Comparison of ENCODE assay signal across 12 mouse cellular contexts in the genomic region with DNA sequence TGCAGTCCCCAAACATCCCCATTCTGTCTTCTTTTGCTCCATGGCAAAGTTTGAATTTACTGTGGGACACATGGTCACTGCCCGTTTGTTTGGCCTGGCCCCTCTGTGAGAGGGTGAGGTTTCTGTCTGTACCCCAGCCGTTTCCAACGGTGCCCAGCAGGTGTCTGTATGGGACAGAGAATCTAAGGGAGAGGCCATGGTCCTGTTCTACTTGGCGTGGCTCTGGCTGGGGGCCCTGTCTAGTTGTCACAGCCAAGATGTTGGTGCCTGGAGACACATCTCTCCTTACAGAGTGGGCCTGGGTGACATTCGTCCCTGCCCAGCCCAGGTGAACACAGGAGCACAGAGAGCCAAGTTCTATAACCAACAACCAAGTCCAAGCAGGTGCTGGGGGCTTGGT. TPM values are rescaled to one million over a fixed set of nuclear protein-coding genes. Genes with fewer than 3 reads are reported as not detected.
DNase-seq lines count a peak whose midpoint lies in the region; ATAC-seq and TF ChIP-seq lines count a peak whose summit lies in the region.
"Had no signal": no experiment of that assay in that cellular context is flagged by ENCODE, and none has a peak within 500 bp of the region (broad histone marks: within the 10 kb centered on the region; RNA-seq: fewer than 3 reads in every experiment).

No protein-coding gene starts in this region.

- H3K4me1 ChIP-seq in heart, embryonic 10.5 days: peaks cover 19% of the 10 kb centered on the region
- peaks cover 9% of the 10 kb centered on the region; the same call in 1 of the 2 replicates for H3K4me1 ChIP-seq in heart, embryonic 12.5 days (replicated peaks)
- no peaks in the 10 kb centered on the region; the same call in 1 of the 2 replicates for H3K4me1 ChIP-seq in bone marrow, adult 2 months (ENCODE audit: control insufficient read depth, insufficient read depth, low read length)
- peaks cover 12% of the 10 kb centered on the region for H3K4me1 ChIP-seq in liver, embryonic 16.5 days (ENCODE audit: control insufficient read depth, low read depth, low read length)
- H3K4me1 ChIP-seq in stomach, embryonic 15.5 days: peaks cover 14% of the 10 kb centered on the region; the same call in 1 of the 2 replicates
- no peaks in the 10 kb centered on the region for H3K4me1 ChIP-seq in cerebellum, adult 2 months (ENCODE audit: control insufficient read depth, insufficient read depth, low read length)
- H3K4me1 ChIP-seq: neural tube, embryonic 13.5 days had no signal

- H3K9ac ChIP-seq in heart, embryonic 12.5 days: no peak overlapping the region
- no peak overlapping the region for H3K9ac ChIP-seq in liver, embryonic 16.5 days (ENCODE audit: low read depth, low read length)
- H3K9ac ChIP-seq in stomach, embryonic 15.5 days: no peak overlapping the region
- H3K9ac ChIP-seq: neural tube, embryonic 13.5 days had no signal

- TF ChIP-seq CTCF in bone marrow, adult 2 months (IDR thresholded peaks at IDR 0.05; ENCODE audit: control insufficient read depth, insufficient read depth, low read length): peak; percentile 12; the same call in 1 of the 2 replicates
- TF ChIP-seq CTCF in cerebellum, adult 2 months (IDR thresholded peaks at IDR 0.05; ENCODE audit: borderline replicate concordance, insufficient read depth, low read depth, low read length): no peak

- peak overlapping the region; percentile 50; the same call in 1 of the 2 replicates for H3K27ac ChIP-seq in heart, embryonic 10.5 days
- no peak overlapping the region for H3K27ac ChIP-seq in heart, embryonic 12.5 days (ENCODE audit: poor library complexity, severe bottlenecking)
- H3K27ac ChIP-seq in bone marrow, adult 2 months (ENCODE audit: control insufficient read depth, insufficient read depth, low read depth, low read length, poor library complexity): no peak overlapping the region
- peak overlapping the region; percentile 22; the same call in 1 of the 2 replicates for H3K27ac ChIP-seq in liver, embryonic 16.5 days (ENCODE audit: low read length)
- H3K27ac ChIP-seq in stomach, embryonic 15.5 days: peak overlapping the region; percentile 69
- no peak overlapping the region for H3K27ac ChIP-seq in cerebellum, adult 2 months (ENCODE audit: insufficient read depth, low read length)
- H3K27ac ChIP-seq: neural tube, embryonic 13.5 days had no signal

- H3K27me3 ChIP-seq in heart, embryonic 10.5 days (ENCODE audit: insufficient read depth, poor library complexity, severe bottlenecking): 0 out of 2 replicates have a peak, but pooled peaks cover 6% of the 10 kb centered on the region
- 0 out of 2 replicates have a peak, but pooled peaks cover 5% of the 10 kb centered on the region for H3K27me3 ChIP-seq in heart, embryonic 12.5 days (replicated peaks)
- H3K27me3 ChIP-seq in liver, embryonic 16.5 days (ENCODE audit: control insufficient read depth, insufficient read depth, low read depth, low read length): no peaks in the 10 kb centered on the region
- H3K27me3 ChIP-seq in stomach, embryonic 15.5 days (replicated peaks): no peaks in the 10 kb centered on the region
- no peaks in the 10 kb centered on the region for H3K27me3 ChIP-seq in cerebellum, adult 2 months (ENCODE audit: control insufficient read depth, insufficient read depth, low read length)
- H3K27me3 ChIP-seq: neural tube, embryonic 13.5 days had no signal

- no peak for ATAC-seq in heart, embryonic 12.5 days (ENCODE audit: insufficient number of reproducible peaks, low FRiP score)
- ATAC-seq in liver, embryonic 16.5 days (ENCODE audit: low read depth): no peak
- peak; percentile 5; the same call in 1 of the 2 replicates for ATAC-seq in stomach, embryonic 15.5 days (ENCODE audit: insufficient read depth, low FRiP score, low read depth)

- no peak for TF ChIP-seq POLR2A in bone marrow, adult 2 months (IDR thresholded peaks at IDR 0.05; ENCODE audit: borderline replicate concordance, control insufficient read depth, low read depth, low read length)
- no peak for TF ChIP-seq POLR2A in cerebellum, adult 2 months (IDR thresholded peaks at IDR 0.05; ENCODE audit: borderline replicate concordance, insufficient read depth, low read length)

- WGBS in heart, embryonic 10.5 days: 53% methylated on average over 5 of the region's 5 CpGs
- 53% methylated on average over 5 of the region's 5 CpGs for WGBS in heart, embryonic 12.5 days
- 49% methylated on average over 5 of the region's 5 CpGs for WGBS in bone marrow, adult 2 months
- 33% methylated on average over 5 of the region's 5 CpGs for WGBS in liver, embryonic 16.5 days (ENCODE audit: insufficient replicate concordance)
- 54% methylated on average over 5 of the region's 5 CpGs for WGBS in stomach, embryonic 15.5 days
- 33% methylated on average over 5 of the region's 5 CpGs for WGBS in cerebellum, adult 2 months

- no peak for DNase-seq in heart, embryonic 10.5 days (ENCODE audit: low spot score)
- no peak for DNase-seq in urinary bladder, adult 18-20 months (ENCODE audit: low spot score in 2 of 2)
- DNase-seq in adrenal gland, postnatal 14 days: no peak
- no peak for DNase-seq in cerebellum, adult 2 months
- DNase-seq: adrenal gland, postnatal 25 days; layer of hippocampus, adult 9-11 months had no signal

- H3K4me2 ChIP-seq in heart, embryonic 12.5 days: no peak overlapping the region
- H3K4me2 ChIP-seq in liver, embryonic 16.5 days (ENCODE audit: low read depth, low read length): no peak overlapping the region; the same call in 1 of the 2 replicates
- no peak overlapping the region for H3K4me2 ChIP-seq in stomach, embryonic 15.5 days
- H3K4me2 ChIP-seq: neural tube, embryonic 13.5 days had no signal

- no peaks in the 10 kb centered on the region for H3K9me3 ChIP-seq in heart, embryonic 10.5 days
- peaks cover 12% of the 10 kb centered on the region for H3K9me3 ChIP-seq in heart, embryonic 12.5 days (replicated peaks)
- no peaks in the 10 kb centered on the region for H3K9me3 ChIP-seq in liver, embryonic 16.5 days (replicated peaks; ENCODE audit: control insufficient read depth, low read length)
- no peaks in the 10 kb centered on the region for H3K9me3 ChIP-seq in stomach, embryonic 15.5 days
- H3K9me3 ChIP-seq: neural tube, embryonic 13.5 days had no signal

- no peak overlapping the region for H3K4me3 ChIP-seq in heart, embryonic 10.5 days
- no peak overlapping the region for H3K4me3 ChIP-seq in heart, embryonic 12.5 days
- no peak overlapping the region for H3K4me3 ChIP-seq in bone marrow, adult 2 months (replicated peaks; ENCODE audit: control insufficient read depth, low read depth, low read length)
- no peak overlapping the region for H3K4me3 ChIP-seq in liver, embryonic 16.5 days (ENCODE audit: low read depth, low read length)
- H3K4me3 ChIP-seq in stomach, embryonic 15.5 days (replicated peaks): no peak overlapping the region
- no peak overlapping the region for H3K4me3 ChIP-seq in cerebellum, adult 2 months (replicated peaks; ENCODE audit: insufficient read depth, low read depth, low read length)
- H3K4me3 ChIP-seq: neural tube, embryonic 13.5 days had no signal

- H3K36me3 ChIP-seq in heart, embryonic 10.5 days: no peaks in the 10 kb centered on the region
- peaks cover under 1% of the 10 kb centered on the region; the same call in 1 of the 2 replicates for H3K36me3 ChIP-seq in heart, embryonic 12.5 days
- H3K36me3 ChIP-seq in liver, embryonic 16.5 days (ENCODE audit: control insufficient read depth, insufficient read depth): no peaks in the 10 kb centered on the region
- no peaks in the 10 kb centered on the region for H3K36me3 ChIP-seq in stomach, embryonic 15.5 days

RNA-seq across cellular contexts. Expression of gene Baiap2l2, which starts 4.5 kb away (rescaled TPM):
- 10.2 and 14.7 TPM in 2 replicates for polyA plus RNA-seq in heart, embryonic 10.5 days (2016; fragmentation: Nextera tagmentation; extraction: Ambion mirVana)
- 9.3 and 11.9 TPM in 2 replicates for polyA plus RNA-seq in heart, embryonic 12.5 days (2016; fragmentation: Nextera tagmentation; extraction: Ambion mirVana)
- not detected in 2 replicates for polyA plus RNA-seq in bone marrow, adult 2 months (2011; ENCODE audit: insufficient read depth, insufficient read length, low replicate concordance, missing spikeins)
- polyA plus RNA-seq in liver, embryonic 16.5 days (2015; fragmentation: Nextera tagmentation; extraction: Ambion mirVana): 1.7 and 2.6 TPM in 2 replicates
- 8.4 and 9.1 TPM in 2 replicates for polyA plus RNA-seq in stomach, embryonic 15.5 days (2015; fragmentation: Nextera tagmentation; extraction: Ambion mirVana)
- 0.30 TPM in 1 of 2 replicates, not detected in the other for total RNA-seq in adrenal gland, postnatal 14 days (2021)
- 0.21 and 0.52 TPM in 2 replicates for polyA plus RNA-seq in cerebellum, adult 2 months (2012; rRNA removed)
- total RNA-seq: adrenal gland, postnatal 25 days had no signal

RNA-seq across cellular contexts. Expression of gene Slc16a8, which starts 26.3 kb away (rescaled TPM):
- 0.15 and 0.26 TPM in 2 replicates for polyA plus RNA-seq in heart, embryonic 10.5 days (2016; fragmentation: Nextera tagmentation; extraction: Ambion mirVana)
- polyA plus RNA-seq in heart, embryonic 12.5 days (2016; fragmentation: Nextera tagmentation; extraction: Ambion mirVana): 0.36 and 0.65 TPM in 2 replicates
- polyA plus RNA-seq in bone marrow, adult 2 months (2011; ENCODE audit: insufficient read depth, insufficient read length, low replicate concordance, missing spikeins): not detected in 2 replicates
- polyA plus RNA-seq in liver, embryonic 16.5 days (2015; fragmentation: Nextera tagmentation; extraction: Ambion mirVana): not detected in 2 replicates
- polyA plus RNA-seq in stomach, embryonic 15.5 days (2015; fragmentation: Nextera tagmentation; extraction: Ambion mirVana): 0.22 and 0.28 TPM in 2 replicates
- not detected in 2 replicates for total RNA-seq in adrenal gland, postnatal 14 days (2021)
- polyA plus RNA-seq in cerebellum, adult 2 months (2012; rRNA removed): 0.47 and 1.7 TPM in 2 replicates
- total RNA-seq: adrenal gland, postnatal 25 days had no signal
- polyA plus RNA-seq: forebrain, embryonic 11.5 days had no signal

RNA-seq across cellular contexts. Expression of gene Pla2g6, which starts 47.3 kb away (rescaled TPM):
- polyA plus RNA-seq in heart, embryonic 10.5 days (2016; fragmentation: Nextera tagmentation; extraction: Ambion mirVana): 17.2 and 17.3 TPM in 2 replicates
- polyA plus RNA-seq in heart, embryonic 12.5 days (2016; fragmentation: Nextera tagmentation; extraction: Ambion mirVana): 12.1 and 14.4 TPM in 2 replicates
- polyA plus RNA-seq in bone marrow, adult 2 months (2011; ENCODE audit: insufficient read depth, insufficient read length, low replicate concordance, missing spikeins): 8.3 and 13.0 TPM in 2 replicates
- polyA plus RNA-seq in liver, embryonic 16.5 days (2015; fragmentation: Nextera tagmentation; extraction: Ambion mirVana): 16.7 and 19.5 TPM in 2 replicates
- 16.6 and 18.9 TPM in 2 replicates for polyA plus RNA-seq in stomach, embryonic 15.5 days (2015; fragmentation: Nextera tagmentation; extraction: Ambion mirVana)
- 22.1 and 26.0 TPM in 2 replicates for total RNA-seq in adrenal gland, postnatal 14 days (2021)
- polyA plus RNA-seq in cerebellum, adult 2 months (2012; rRNA removed): 26.1 and 27.3 TPM in 2 replicates

RNA-seq across cellular contexts. Expression of gene Gm49486, which starts 51.7 kb away (rescaled TPM):
- polyA plus RNA-seq in heart, embryonic 10.5 days (2016; fragmentation: Nextera tagmentation; extraction: Ambion mirVana): 0.16 and 0.39 TPM in 2 replicates
- 0.49 and 1.0 TPM in 2 replicates for polyA plus RNA-seq in heart, embryonic 12.5 days (2016; fragmentation: Nextera tagmentation; extraction: Ambion mirVana)
- polyA plus RNA-seq in bone marrow, adult 2 months (2011; ENCODE audit: insufficient read depth, insufficient read length, low replicate concordance, missing spikeins): not detected in 2 replicates
- polyA plus RNA-seq in liver, embryonic 16.5 days (2015; fragmentation: Nextera tagmentation; extraction: Ambion mirVana): 0.04 and 0.07 TPM in 2 replicates
- polyA plus RNA-seq in stomach, embryonic 15.5 days (2015; fragmentation: Nextera tagmentation; extraction: Ambion mirVana): 0.61 and 0.65 TPM in 2 replicates
- 0.22 TPM in 1 of 2 replicates, not detected in the other for total RNA-seq in adrenal gland, postnatal 14 days (2021)
- 0.33 and 0.67 TPM in 2 replicates for polyA plus RNA-seq in cerebellum, adult 2 months (2012; rRNA removed)
- total RNA-seq: adrenal gland, postnatal 25 days had no signal

RNA-seq across cellular contexts. Expression of gene Pick1, which starts 51.9 kb away (rescaled TPM):
- 41.0 and 41.3 TPM in 2 replicates for polyA plus RNA-seq in heart, embryonic 10.5 days (2016; fragmentation: Nextera tagmentation; extraction: Ambion mirVana)
- polyA plus RNA-seq in heart, embryonic 12.5 days (2016; fragmentation: Nextera tagmentation; extraction: Ambion mirVana): 33.8 and 37.6 TPM in 2 replicates
- polyA plus RNA-seq in bone marrow, adult 2 months (2011; ENCODE audit: insufficient read depth, insufficient read length, low replicate concordance, missing spikeins): 6.2 and 13.6 TPM in 2 replicates
- 13.1 and 13.3 TPM in 2 replicates for polyA plus RNA-seq in liver, embryonic 16.5 days (2015; fragmentation: Nextera tagmentation; extraction: Ambion mirVana)
- 47.6 and 51.4 TPM in 2 replicates for polyA plus RNA-seq in stomach, embryonic 15.5 days (2015; fragmentation: Nextera tagmentation; extraction: Ambion mirVana)
- total RNA-seq in adrenal gland, postnatal 14 days (2021): 18.6 and 22.9 TPM in 2 replicates
- polyA plus RNA-seq in cerebellum, adult 2 months (2012; rRNA removed): 93.1 and 95.8 TPM in 2 replicates

Comparison
In these comparisons a context has a peak if more than half of its experiments do, and no peak if none do; other contexts are left out.
1. H3K27ac ChIP-seq: peak in heart, embryonic 10.5 days (single experiment), liver, embryonic 16.5 days (single experiment) and stomach, embryonic 15.5 days (single experiment); none in heart, embryonic 12.5 days (single experiment), bone marrow, adult 2 months (single experiment) and cerebellum, adult 2 months (single experiment).